ENCODE assay signal across 14 mouse cellular contexts in genomic region chr13:112533556-112533955, GRCm38 (mm10).
DNase-seq lines count a peak whose midpoint lies in the region; ATAC-seq lines count a peak whose summit lies in the region.
"Had no signal": no experiment of that assay in that cellular context is flagged by ENCODE, and none has a peak within 500 bp of the region (broad histone marks: within the 10 kb centered on the region; RNA-seq: fewer than 3 reads in every experiment).

No protein-coding gene starts in this region.

- 0 out of 2 replicates have a peak, but pooled peaks cover 5% of the 10 kb centered on the region for H3K4me1 ChIP-seq in heart, embryonic 16.5 days (ENCODE audit: control insufficient read depth, insufficient read depth, low read length)
- no peaks in the 10 kb centered on the region for H3K4me1 ChIP-seq in kidney, embryonic 16.5 days (ENCODE audit: insufficient read depth, low read length)
- 0 out of 2 replicates have a peak, but pooled peaks cover 2% of the 10 kb centered on the region for H3K4me1 ChIP-seq in limb, embryonic 15.5 days
- H3K4me1 ChIP-seq: forebrain, embryonic 15.5 days; hindbrain, embryonic 12.5 days had no signal

- DNase-seq in heart, adult 8-10 months (ENCODE audit: low spot score): no peak
- peak; percentile 26 to 61 for DNase-seq in kidney, postnatal 36 days
- peak; percentile 73 to 74 for DNase-seq in adrenal gland, postnatal 36 days
- DNase-seq in frontal cortex, postnatal 14 days (ENCODE audit: low spot score in 2 of 2): no peak
- DNase-seq: lung, adult 2 months; thymus, postnatal 14 days had no signal

- H3K27ac ChIP-seq in heart, embryonic 16.5 days (ENCODE audit: low read length): peak overlapping the region; percentile 32; the same call in 1 of the 2 replicates
- no peak overlapping the region for H3K27ac ChIP-seq in kidney, embryonic 16.5 days (ENCODE audit: low read length)
- peak overlapping the region; percentile 34; the same call in 1 of the 2 replicates for H3K27ac ChIP-seq in limb, embryonic 15.5 days
- H3K27ac ChIP-seq: forebrain, embryonic 15.5 days; hindbrain, embryonic 12.5 days; macrophage; midbrain, embryonic 13.5 days had no signal

- no peaks in the 10 kb centered on the region for H3K9me3 ChIP-seq in heart, embryonic 16.5 days (replicated peaks; ENCODE audit: control insufficient read depth, low read length)
- no peaks in the 10 kb centered on the region for H3K9me3 ChIP-seq in kidney, embryonic 16.5 days (ENCODE audit: low read length)
- no peaks in the 10 kb centered on the region for H3K9me3 ChIP-seq in limb, embryonic 15.5 days
- H3K9me3 ChIP-seq: forebrain, embryonic 15.5 days; hindbrain, embryonic 12.5 days; midbrain, embryonic 13.5 days had no signal

- no peak overlapping the region for H3K4me3 ChIP-seq in heart, embryonic 16.5 days (ENCODE audit: low read length)
- no peak overlapping the region for H3K4me3 ChIP-seq in kidney, embryonic 16.5 days (ENCODE audit: low read length)
- no peak overlapping the region for H3K4me3 ChIP-seq in limb, embryonic 15.5 days
- H3K4me3 ChIP-seq: forebrain, embryonic 15.5 days; hindbrain, embryonic 12.5 days; midbrain, embryonic 13.5 days had no signal

- no peaks in the 10 kb centered on the region for H3K36me3 ChIP-seq in heart, embryonic 16.5 days (ENCODE audit: control insufficient read depth, insufficient read depth)
- no peaks in the 10 kb centered on the region for H3K36me3 ChIP-seq in kidney, embryonic 16.5 days (ENCODE audit: insufficient read depth, low read length)
- H3K36me3 ChIP-seq in limb, embryonic 15.5 days: no peaks in the 10 kb centered on the region
- H3K36me3 ChIP-seq: forebrain, embryonic 15.5 days; hindbrain, embryonic 12.5 days; midbrain, embryonic 13.5 days had no signal

- no peaks in the 10 kb centered on the region for H3K27me3 ChIP-seq in heart, embryonic 16.5 days (ENCODE audit: control insufficient read depth, insufficient read depth, low read length)
- H3K27me3 ChIP-seq in kidney, embryonic 16.5 days (ENCODE audit: insufficient read depth, low read length): no peaks in the 10 kb centered on the region
- H3K27me3 ChIP-seq in limb, embryonic 15.5 days: no peaks in the 10 kb centered on the region
- H3K27me3 ChIP-seq: forebrain, embryonic 15.5 days; hindbrain, embryonic 12.5 days; midbrain, embryonic 13.5 days had no signal

- H3K9ac ChIP-seq in heart, embryonic 16.5 days (ENCODE audit: low read length): no peak overlapping the region
- no peak overlapping the region for H3K9ac ChIP-seq in kidney, embryonic 16.5 days (replicated peaks; ENCODE audit: low read length)
- H3K9ac ChIP-seq in limb, embryonic 15.5 days: no peak overlapping the region
- H3K9ac ChIP-seq: forebrain, embryonic 15.5 days; hindbrain, embryonic 12.5 days; midbrain, embryonic 13.5 days had no signal

- WGBS in heart, embryonic 16.5 days: 33% methylated on average over 9 of the region's 9 CpGs
- 58% methylated on average over 9 of the region's 9 CpGs for WGBS in kidney, embryonic 16.5 days
- WGBS in limb, embryonic 15.5 days: 58% methylated on average over 9 of the region's 9 CpGs

- 0 out of 2 replicates have a peak, but pooled peaks have one; percentile 23 for ATAC-seq in heart, embryonic 16.5 days (replicated peaks; ENCODE audit: extremely low read depth, insufficient read depth, low FRiP score)
- no peak for ATAC-seq in kidney, embryonic 16.5 days (ENCODE audit: low FRiP score, low TSS enrichment)
- no peak for ATAC-seq in limb, embryonic 15.5 days (ENCODE audit: insufficient number of reproducible peaks, low FRiP score, low TSS enrichment, low read depth)
- ATAC-seq: forebrain, embryonic 15.5 days; intestine, postnatal 0 days; midbrain, embryonic 13.5 days had no signal

- peak overlapping the region; percentile 14; the same call in 1 of the 2 replicates for H3K4me2 ChIP-seq in heart, embryonic 16.5 days (ENCODE audit: low read depth, low read length)
- no peak overlapping the region for H3K4me2 ChIP-seq in kidney, embryonic 16.5 days (replicated peaks; ENCODE audit: low read depth, low read length)
- H3K4me2 ChIP-seq in limb, embryonic 15.5 days: no peak overlapping the region
- H3K4me2 ChIP-seq: forebrain, embryonic 15.5 days; hindbrain, embryonic 12.5 days; midbrain, embryonic 13.5 days had no signal

Comparison
In these comparisons a context has a peak if more than half of its experiments do, and no peak if none do; other contexts are left out.
1. DNase-seq: peak in kidney, postnatal 36 days (2 of 2) and adrenal gland, postnatal 36 days (2 of 2); none in heart, adult 8-10 months (single experiment) and frontal cortex, postnatal 14 days (0 of 2).